Mouse (Mus musculus): ENCODE results near the gene Cd8a.
"Not testable (repeated sequence)": the region's sequence is repeated elsewhere in the genome, so short reads cannot be mapped to it uniquely, and the experiment has no call there.

- TF ChIP-seq GATA1 (IDR thresholded peaks at IDR 0.05; ENCODE audit: borderline replicate concordance, low read length); FLI1 (IDR thresholded peaks at IDR 0.05; ENCODE audit: low read length): not testable (repeated sequence)
Observed at GRCm38 (mm10) chr6:71331491-71331890, 41.7 kb upstream of the Cd8a start.

All from megakaryocyte, embryonic 14.5 days (primary cell).